Mouse (Mus musculus) gastrocnemius, postnatal 4 days (tissue): ENCODE results near the gene Tchh. TPM values are rescaled to one million over a fixed set of nuclear protein-coding genes. Genes with fewer than 3 reads are reported as not detected.
"Not testable (repeated sequence)": the region's sequence is repeated elsewhere in the genome, so short reads cannot be mapped to it uniquely, and the experiment has no call there.

ENCODE experiments used
- DNase-seq, 2 experiments: peaks; one replicate each; pipeline ENCODE4 v3.0.0; 2021 to 2022; ENCODE audit warnings: low spot score in 2 of 2, mixed read lengths in 2 of 2
- microRNA-seq: library from miRNA; unstranded; fragments of <30 nt; microRNA quantifications from one replicate; pipeline ENCODE4 v1.2.0, GENCODE M21; 2021
- total RNA-seq, 2 experiments: library from RNA; stranded (reverse); gene quantifications; 2 replicates each; pipeline ENCODE4 v1.2.3; 2021

Gene Tchh
- total RNA-seq, 2 experiments from 2014 or later: 0.34 to 0.42 TPM

- no peak for DNase-seq
Observed at GRCm38 (mm10) chr3:93492176-93492575, 50.0 kb downstream of the Tchh start.

GRCm38 (mm10) chr3:93493992-93494391, 51.9 kb downstream of the Tchh start:
- DNase-seq: peak in 1 of 2 experiments; percentile 33

GRCm38 (mm10) chr3:93494774-93495173, 52.6 kb downstream of the Tchh start:
- not testable (repeated sequence) for DNase-seq

GRCm38 (mm10) chr3:93497131-93497530, 55.0 kb downstream of the Tchh start:
- DNase-seq: no peak

Small RNA genes within 50 kb of the gene (microRNA-seq; reads per million reads assigned to microRNA genes)
- gene Gm22752: not detected

Other genes starting within 250 kb of the Tchh start
- gene Flg2, start 245.1 kb upstream of the Tchh start, total RNA-seq: under 1 TPM; 0.07 to 0.13 TPM
- 1 to 10 TPM; 1.1 to 2.7 TPM for gene Flg, start 168.8 kb upstream of the Tchh start, total RNA-seq
- gene Hrnr, start 122.6 kb upstream of the Tchh start, total RNA-seq: under 1 TPM; 0.05 to 0.21 TPM
- not detected for gene Rptn, start 48.6 kb upstream of the Tchh start, total RNA-seq
- not detected for gene Tchhl1, start 26.4 kb downstream of the Tchh start, total RNA-seq
- 100 to 1,000 TPM; 310 to 333 TPM for gene S100a11, start 78.2 kb downstream of the Tchh start, total RNA-seq
- 100 to 1,000 TPM; 290 to 327 TPM for gene S100a10, start 112.8 kb downstream of the Tchh start, total RNA-seq
- not detected for gene Tdpoz2, start 210.4 kb downstream of the Tchh start, total RNA-seq
- not detected for gene Tdpoz1, start 234.0 kb downstream of the Tchh start, total RNA-seq